Mouse (Mus musculus) adrenal gland, adult 18-20 months (tissue): ENCODE measurements at regions not wholly inside any gene's neighbourhood (a gene's known extent, or its start where the extent isn't known, plus 50 kb on each side); places are given as distances from the start of the nearest gene placed in this dataset.

Experiments
- DNase-seq, 2 experiments: peaks; one replicate each; pipeline ENCODE4 v3.0.0; 2021 to 2022; ENCODE audit warnings: low spot score in 2 of 2

DNA sequence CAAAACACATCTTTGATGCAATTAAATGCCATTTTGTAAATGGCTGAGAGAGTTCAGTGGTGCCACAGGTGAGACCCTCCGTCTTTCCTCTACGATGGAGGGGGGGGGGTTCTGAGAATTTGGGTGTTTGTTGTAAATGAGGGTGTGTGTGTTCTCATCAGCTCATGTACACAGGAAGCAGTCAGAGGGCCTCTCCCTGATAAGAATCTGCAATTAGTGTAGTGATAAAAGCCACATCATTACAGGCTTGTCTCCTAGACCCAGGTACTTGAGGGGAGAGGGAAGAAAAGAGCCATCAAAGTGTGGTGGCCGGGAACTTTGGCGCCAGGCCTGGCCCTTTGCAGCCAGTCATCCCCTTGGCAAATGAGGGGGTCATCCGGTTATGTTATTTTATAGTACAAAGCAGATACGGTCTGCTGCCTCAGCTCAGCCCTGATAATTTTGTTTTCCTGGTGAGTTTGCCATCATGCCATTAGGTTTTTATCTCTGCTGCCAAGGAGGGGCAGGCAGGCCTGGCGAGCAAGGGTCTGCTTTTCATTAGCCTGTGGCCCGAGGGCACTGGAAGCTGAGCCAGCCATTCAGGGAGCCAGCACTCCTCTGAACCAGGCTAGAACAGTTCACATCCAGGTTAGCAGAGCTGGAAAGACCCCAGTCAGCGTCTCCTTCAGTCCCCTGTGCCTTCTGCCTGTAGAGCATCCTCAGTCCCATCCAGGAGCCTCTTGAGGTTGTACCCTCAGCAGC is 59.7 kb downstream of the H2al1j start:
- no peak for DNase-seq

- DNase-seq = no peak
These were observed 61.2 kb downstream of the H2al1j start for GRCm38 (mm10) chrX:11388860-11389259.

DNA sequence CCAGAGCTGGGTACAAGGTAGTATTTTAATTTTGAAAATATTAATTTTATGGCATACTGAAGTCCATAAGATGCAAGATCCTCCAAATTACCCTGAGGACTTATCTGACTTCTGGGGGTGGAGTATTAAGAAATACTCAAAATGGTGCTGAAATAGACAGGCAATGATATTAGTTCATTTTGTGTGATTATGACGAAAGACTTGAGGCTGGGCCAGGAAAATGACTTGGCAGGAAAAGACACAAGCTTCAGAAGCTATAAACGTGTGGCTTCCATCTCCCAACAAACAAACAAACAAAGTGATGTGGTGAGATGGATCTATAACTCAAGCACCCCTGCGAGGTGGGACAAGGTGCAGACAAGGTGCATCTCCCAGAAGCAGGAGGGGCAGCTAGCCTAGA is 72.8 kb downstream of the H2al1j start:
- no peak for DNase-seq

DNA sequence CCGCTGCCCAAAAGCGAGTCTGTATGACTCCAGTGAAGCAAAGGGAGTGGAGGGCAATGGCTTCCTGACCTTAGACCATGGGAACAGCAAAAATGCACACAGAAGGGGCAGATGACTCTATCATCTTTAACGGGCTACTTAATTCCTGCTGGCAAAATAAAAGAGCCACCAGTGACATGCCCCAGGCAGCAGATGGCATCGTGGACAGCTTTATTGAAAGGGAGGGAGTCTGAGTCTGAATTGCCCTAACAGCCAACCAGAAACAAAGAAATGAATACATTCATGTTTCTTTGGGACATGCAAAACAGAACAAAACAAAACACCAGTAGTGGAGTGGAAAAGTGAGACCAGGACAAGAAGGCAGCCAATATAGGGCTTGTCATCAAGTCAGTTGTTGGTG is 76.7 kb downstream of the H2al1j start:
- DNase-seq = no peak

DNA sequence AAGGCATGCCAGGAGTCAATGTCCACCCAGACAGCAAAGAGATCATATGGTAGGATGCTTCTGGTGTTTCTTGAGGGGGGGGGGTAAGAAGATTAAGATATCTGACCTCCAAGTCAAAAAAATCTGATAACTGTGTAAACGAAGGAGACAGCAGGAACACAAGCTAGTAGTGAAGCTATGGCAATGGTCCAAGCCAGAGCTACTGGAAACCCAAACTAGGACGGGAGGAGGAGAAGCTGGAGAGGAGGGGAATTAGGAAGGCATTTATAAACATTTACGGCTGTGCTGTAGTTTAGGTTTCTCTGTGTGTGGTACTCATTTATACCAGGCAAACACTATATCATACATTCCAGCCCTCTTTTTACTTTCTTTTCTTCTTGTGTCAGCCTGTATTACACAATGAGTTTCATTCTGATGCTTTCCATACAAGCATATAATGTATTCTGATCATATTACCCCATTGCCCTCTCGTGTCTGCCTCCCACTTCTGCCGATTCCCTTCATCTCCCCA is 84.7 kb downstream of the H2al1j start:
- no peak for DNase-seq

- no peak for DNase-seq
These were observed 88.0 kb downstream of the H2al1j start for GRCm38 (mm10) chrX:11415662-11416061.

GRCm38 (mm10) chrX:11416510-11416909 is 88.9 kb downstream of the H2al1j start:
- DNase-seq = no peak

DNA sequence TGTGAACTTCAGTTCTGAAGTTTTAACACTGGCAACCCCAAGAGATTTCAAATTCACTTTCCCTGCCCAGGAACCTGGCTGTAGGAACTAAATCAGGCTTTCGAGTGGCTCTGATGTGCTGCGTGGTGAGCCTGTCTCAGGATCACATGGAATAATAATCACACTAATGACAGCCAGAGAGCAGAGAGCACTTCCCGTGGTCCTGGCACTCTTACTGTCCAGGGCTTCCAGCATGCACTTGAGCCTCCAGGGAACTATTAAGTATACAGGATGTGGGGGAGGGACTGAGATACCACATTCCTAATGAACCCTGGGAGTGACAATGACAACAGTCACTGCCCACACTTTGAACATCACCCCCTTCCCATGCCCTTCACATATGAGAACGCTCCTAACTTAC is 90.2 kb downstream of the H2al1j start:
- DNase-seq = no peak

GRCm38 (mm10) chrX:11418261-11418660 is 90.6 kb downstream of the H2al1j start:
- no peak for DNase-seq

DNA sequence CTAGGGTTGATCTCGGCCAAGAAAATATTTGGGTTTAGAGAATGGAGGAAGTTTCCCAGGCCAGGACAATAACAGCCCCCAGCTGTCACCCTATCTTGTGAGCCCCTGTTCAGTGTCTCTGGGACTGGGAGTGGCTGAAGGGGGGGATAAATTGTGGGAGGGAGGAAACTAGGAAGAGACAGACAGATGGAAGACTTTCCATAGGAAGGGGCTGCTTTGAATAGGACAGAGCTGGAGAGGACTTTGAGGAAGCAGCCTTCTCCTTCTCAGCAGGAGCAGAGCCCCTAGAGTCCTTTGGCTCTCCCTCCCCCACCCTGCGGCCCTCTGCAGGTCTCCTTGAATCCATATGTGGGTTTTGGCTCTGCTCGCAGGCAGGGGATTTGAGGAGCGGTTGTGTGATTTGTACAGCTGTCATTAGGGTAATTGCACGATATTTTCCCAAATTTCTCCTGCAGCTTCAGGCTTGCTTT is 91.6 kb downstream of the H2al1j start:
- DNase-seq = no peak

GRCm38 (mm10) chrX:11432403-11433004 is 104.9 kb downstream of the H2al1j start:
- no peak for DNase-seq

- DNase-seq = no peak
These were observed 107.7 kb downstream of the H2al1j start for GRCm38 (mm10) chrX:11435338-11435737.

DNA sequence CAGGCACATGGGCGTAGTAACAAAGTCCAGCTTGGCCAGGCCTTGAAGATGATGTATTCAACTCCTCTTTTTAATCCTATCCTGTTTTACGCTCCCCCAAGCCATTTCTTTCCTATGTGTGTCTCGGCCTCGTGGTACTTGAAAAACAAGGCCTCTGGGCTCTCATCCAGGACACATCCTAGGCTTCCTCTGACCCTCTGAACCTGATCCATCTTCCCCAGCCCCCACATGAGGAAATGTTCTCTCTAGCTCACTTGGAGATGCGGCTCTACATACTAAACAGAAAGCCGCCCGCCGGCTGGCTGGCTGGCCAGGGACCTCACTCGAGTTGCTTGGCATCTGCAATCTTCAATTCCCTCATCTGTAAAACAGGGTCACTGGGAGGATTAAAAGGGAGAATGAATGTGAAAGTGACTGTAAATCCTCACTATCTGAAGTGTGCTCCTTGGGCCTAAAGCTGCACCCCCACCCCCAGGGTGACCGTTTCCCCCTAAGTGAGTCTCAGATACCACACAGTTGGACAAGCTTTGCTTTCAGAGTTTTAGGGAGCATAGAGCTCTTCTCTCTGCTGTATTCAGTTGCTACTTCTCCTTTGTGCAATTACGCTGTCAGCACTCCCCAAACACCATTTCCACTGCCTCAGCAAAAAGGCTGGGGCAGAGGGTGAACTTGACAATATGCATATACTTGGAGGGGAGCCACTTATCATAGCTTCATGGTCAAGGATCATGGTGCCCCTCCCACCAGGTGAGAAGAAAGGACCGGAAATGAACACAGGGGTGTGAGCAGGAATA is 109.7 kb downstream of the H2al1j start:
- DNase-seq = no peak

GRCm38 (mm10) chrX:11443543-11443942 is 115.9 kb downstream of the H2al1j start:
- DNase-seq = no peak

- peak; percentile 8 to 19 for DNase-seq
These were observed 116.7 kb downstream of the H2al1j start for GRCm38 (mm10) chrX:11444261-11444725.

GRCm38 (mm10) chrX:11448711-11449110 is 121.1 kb downstream of the H2al1j start:
- DNase-seq = no peak

GRCm38 (mm10) chrX:11458521-11458920 is 130.9 kb downstream of the H2al1j start:
- no peak for DNase-seq

- DNase-seq = no peak
These were observed 136.4 kb downstream of the H2al1j start for GRCm38 (mm10) chrX:11463955-11464511.

GRCm38 (mm10) chrX:11466191-11466590 is 138.6 kb downstream of the H2al1j start:
- no peak for DNase-seq

DNA sequence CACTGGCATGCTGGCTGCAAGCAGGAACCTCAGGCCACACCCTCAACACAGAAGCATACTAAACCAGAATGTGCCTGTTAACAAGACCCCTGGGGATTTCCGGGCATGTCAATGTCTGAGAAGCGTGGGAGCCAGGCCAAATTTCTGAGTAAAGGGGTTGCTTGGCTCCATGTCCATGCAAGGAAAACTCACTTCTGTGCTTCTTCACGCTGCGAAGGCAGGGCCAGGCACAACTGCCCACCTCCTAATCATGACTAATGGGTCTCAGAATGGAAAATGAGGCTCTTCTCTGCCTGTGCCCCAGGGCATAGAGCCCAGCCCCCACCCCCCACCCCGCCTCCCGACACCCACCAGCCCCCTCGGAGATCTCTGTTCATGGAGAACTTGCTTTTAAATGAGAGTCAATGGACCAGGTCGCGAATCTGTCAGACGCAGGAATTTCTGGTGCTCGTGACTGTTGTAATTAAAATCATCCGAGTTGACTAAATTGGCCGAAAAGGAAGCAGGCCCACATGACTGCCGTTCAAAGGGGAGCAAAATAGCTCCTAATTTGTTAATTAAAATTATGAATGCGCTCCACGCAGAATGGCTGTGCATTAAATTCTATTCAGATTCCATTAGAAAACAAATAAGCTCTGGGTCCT is 152.2 kb downstream of the H2al1j start:
- no peak for DNase-seq

- peak in 1 of 2 experiments; percentile 9 for DNase-seq
These were observed 154.5 kb downstream of the H2al1j start for GRCm38 (mm10) chrX:11482141-11482540.
